Mouse (Mus musculus): Measurements from ENCODE around the gene Fmnl3.

- TF ChIP-seq POLR2A (IDR thresholded peaks at IDR 0.05; ENCODE audit: insufficient read depth, low read length) (no peak), CTCF (IDR thresholded peaks at IDR 0.05; ENCODE audit: low read depth, low read length) (no peak)
These were observed 34.9 kb upstream of the Fmnl3 start for GRCm38 (mm10) chr15:99405150-99405549.

Measured in ES-Bruce4 (cell line).